Mouse (Mus musculus): ENCODE results near the gene Tmem168.

- TF ChIP-seq CTCF (IDR thresholded peaks at IDR 0.05; ENCODE audit: extremely low read depth, insufficient read length, insufficient replicate concordance, low read depth, low read length) (no peak), POLR2A (IDR thresholded peaks at IDR 0.05; ENCODE audit: low read depth, low read length) (no peak)
Measured at GRCm38 (mm10) chr6:13630607-13631006, 22.7 kb upstream of the Tmem168 start.
